Mouse (Mus musculus) small intestine, adult 2 months (tissue): ENCODE results near the gene Mab21l2. TPM values are rescaled to one million over a fixed set of nuclear protein-coding genes. Genes with fewer than 3 reads are reported as not detected.

Experiments
- H3K27ac ChIP-seq: fragments of 200-500 bp; 2 replicates; pipeline ENCODE4 v1.5.1; 2012; ENCODE audit warnings: low read depth, low read length, control low read depth, inconsistent platforms; ENCODE audit not compliant: insufficient read depth
- H3K27me3 ChIP-seq: fragments of 200-500 bp; 2 replicates; pipeline ENCODE4 v1.6.1; 2012; ENCODE audit warnings: mild to moderate bottlenecking, moderate library complexity, low read length, inconsistent platforms; ENCODE audit not compliant: control insufficient read depth, insufficient read depth
- H3K36me3 ChIP-seq: fragments of 200-500 bp; 2 replicates; pipeline ENCODE4 v1.6.1; 2012; ENCODE audit warnings: mild to moderate bottlenecking, low read length, control low read depth, inconsistent platforms; ENCODE audit not compliant: control insufficient read depth, insufficient read depth
- H3K4me1 ChIP-seq: fragments of 200-500 bp; 2 replicates; pipeline ENCODE4 v1.6.1; 2012; ENCODE audit warnings: low read length, inconsistent platforms, mixed read lengths; ENCODE audit not compliant: control insufficient read depth, insufficient read depth, insufficient read length
- H3K4me3 ChIP-seq: fragments of 200-500 bp; 2 replicates; pipeline ENCODE4 v1.5.1; 2012; ENCODE audit warnings: low read depth, mild to moderate bottlenecking, control low read depth, inconsistent platforms, low read length, moderate library complexity
- CTCF ChIP-seq: fragments of 200-500 bp; IDR thresholded peaks from 2 replicates; pipeline ENCODE4 v1.5.1; 2012; ENCODE audit warnings: low read depth, mild to moderate bottlenecking, control low read depth, inconsistent platforms, low read length, moderate library complexity, mixed read lengths; ENCODE audit not compliant: insufficient replicate concordance, insufficient read length; ENCODE audit errors: extremely low read depth
- POLR2A ChIP-seq: fragments of 200-500 bp; IDR thresholded peaks from 2 replicates; pipeline ENCODE4 v1.6.1; 2012; ENCODE audit warnings: low read depth, mild to moderate bottlenecking, control low read depth, inconsistent platforms, low read length, moderate library complexity
- polyA plus RNA-seq: library from polyadenylated mRNA; depleted of rRNA; stranded (reverse); fragments of >200 nt; gene quantifications from 2 replicates; pipeline ENCODE4 v1.2.3, GENCODE M21; 2012

Gene Mab21l2
- polyA plus RNA-seq, 1 experiment, result 12.0 TPM

- no peak overlapping the region for H3K4me3 ChIP-seq
- no peaks in the 10 kb centered on the region for H3K27me3 ChIP-seq
- no peaks in the 10 kb centered on the region for H3K4me1 ChIP-seq
- TF ChIP-seq POLR2A, result no peak
- no peak for TF ChIP-seq CTCF
- no peaks in the 10 kb centered on the region for H3K36me3 ChIP-seq
- no peak overlapping the region for H3K27ac ChIP-seq
These were observed 47.8 kb downstream of the Mab21l2 start for GRCm38 (mm10) chr3:86500586-86500985.
